Mouse (Mus musculus): ENCODE data around the gene Ano1. TPM values are rescaled to one million over a fixed set of nuclear protein-coding genes. Genes with fewer than 3 reads are reported as not detected.

Gene Ano1
- polyA plus RNA-seq, 1 experiment from 2014 or later: 7.2 TPM

GRCm38 (mm10) chr7:144626042-144626441, 125.7 kb downstream of the Ano1 start:
- H3K4me3 ChIP-seq: no peak overlapping the region
- H3K9me3 ChIP-seq: no peaks in the 10 kb centered on the region
- no peak for ATAC-seq (ENCODE audit: low FRiP score, low read depth)
- H3K4me1 ChIP-seq (replicated peaks): peaks cover 29% of the 10 kb centered on the region
- 70% methylated on average over 2 of the region's 2 CpGs for WGBS
- no peaks in the 10 kb centered on the region for H3K36me3 ChIP-seq
- no peak overlapping the region for H3K4me2 ChIP-seq
- no peaks in the 10 kb centered on the region for H3K27me3 ChIP-seq
- no peak overlapping the region for H3K27ac ChIP-seq (replicated peaks)
- no peak overlapping the region for H3K9ac ChIP-seq

- H3K36me3 ChIP-seq: no peaks in the 10 kb centered on the region
- no peak overlapping the region for H3K9ac ChIP-seq
- ATAC-seq (ENCODE audit: low FRiP score, low read depth): peak; percentile 45; the same call in 1 of the 2 replicates
- H3K27me3 ChIP-seq: no peaks in the 10 kb centered on the region
- WGBS: 60% methylated on average over 22 of the region's 22 CpGs
- H3K27ac ChIP-seq (replicated peaks): no peak overlapping the region
- H3K4me1 ChIP-seq (replicated peaks): peaks cover 8% of the 10 kb centered on the region
- H3K4me2 ChIP-seq: no peak overlapping the region
- no peak overlapping the region for H3K4me3 ChIP-seq
- H3K9me3 ChIP-seq: no peaks in the 10 kb centered on the region
These were observed 130.8 kb downstream of the Ano1 start for GRCm38 (mm10) chr7:144620721-144621681.

- Histone ChIP-seq H3K4me1 (replicated peaks) (peaks cover 8% of the 10 kb centered on the region), H3K4me3 (no peak overlapping the region), H3K27ac (replicated peaks) (no peak overlapping the region), H3K4me2 (no peak overlapping the region), H3K27me3 (no peaks in the 10 kb centered on the region), H3K36me3 (no peaks in the 10 kb centered on the region), H3K9ac (no peak overlapping the region), H3K9me3 (no peaks in the 10 kb centered on the region)
- no peak for ATAC-seq (ENCODE audit: low FRiP score, low read depth)
These were observed 131.5 kb downstream of the Ano1 start for GRCm38 (mm10) chr7:144620315-144620714.

- Histone ChIP-seq H3K27ac (replicated peaks) (no peak overlapping the region), H3K4me2 (no peak overlapping the region), H3K9me3 (no peaks in the 10 kb centered on the region), H3K4me3 (no peak overlapping the region), H3K4me1 (replicated peaks) (no peaks in the 10 kb centered on the region), H3K9ac (no peak overlapping the region), H3K27me3 (no peaks in the 10 kb centered on the region), H3K36me3 (no peaks in the 10 kb centered on the region)
- WGBS: 74% methylated on average over 6 of the region's 6 CpGs
- no peak for ATAC-seq (ENCODE audit: low FRiP score, low read depth)
These were observed 136.4 kb downstream of the Ano1 start for GRCm38 (mm10) chr7:144615343-144615742.

GRCm38 (mm10) chr7:144612829-144613228, 138.9 kb downstream of the Ano1 start:
- Histone ChIP-seq H3K4me2 (no peak overlapping the region), H3K27ac (replicated peaks) (no peak overlapping the region), H3K9ac (no peak overlapping the region), H3K4me3 (no peak overlapping the region), H3K36me3 (no peaks in the 10 kb centered on the region), H3K4me1 (replicated peaks) (no peaks in the 10 kb centered on the region), H3K9me3 (no peaks in the 10 kb centered on the region), H3K27me3 (no peaks in the 10 kb centered on the region)
- ATAC-seq (ENCODE audit: low FRiP score, low read depth): peak; percentile 48; the same call in 1 of the 2 replicates
- 81% methylated on average over 4 of the region's 4 CpGs for WGBS

- H3K4me1 ChIP-seq (replicated peaks): no peaks in the 10 kb centered on the region
- no peaks in the 10 kb centered on the region for H3K36me3 ChIP-seq
- H3K9ac ChIP-seq: no peak overlapping the region
- H3K27me3 ChIP-seq: no peaks in the 10 kb centered on the region
- no peaks in the 10 kb centered on the region for H3K9me3 ChIP-seq
- H3K27ac ChIP-seq (replicated peaks): no peak overlapping the region
- ATAC-seq (ENCODE audit: low FRiP score, low read depth): no peak
- H3K4me2 ChIP-seq: no peak overlapping the region
- H3K4me3 ChIP-seq: no peak overlapping the region
- 71% methylated on average over 4 of the region's 4 CpGs for WGBS
These were observed 139.4 kb downstream of the Ano1 start for GRCm38 (mm10) chr7:144612351-144612750.

GRCm38 (mm10) chr7:144611595-144611994, 140.2 kb downstream of the Ano1 start:
- H3K4me1 ChIP-seq (replicated peaks): no peaks in the 10 kb centered on the region
- no peaks in the 10 kb centered on the region for H3K36me3 ChIP-seq
- no peak for ATAC-seq (ENCODE audit: low FRiP score, low read depth)
- no peak overlapping the region for H3K27ac ChIP-seq (replicated peaks)
- H3K9me3 ChIP-seq: no peaks in the 10 kb centered on the region
- no peak overlapping the region for H3K4me2 ChIP-seq
- no peak overlapping the region for H3K9ac ChIP-seq
- no peak overlapping the region for H3K4me3 ChIP-seq
- no peaks in the 10 kb centered on the region for H3K27me3 ChIP-seq
- 94% methylated on average over 16 of the region's 16 CpGs for WGBS

- Histone ChIP-seq H3K4me3 (no peak overlapping the region), H3K27ac (replicated peaks) (no peak overlapping the region), H3K36me3 (no peaks in the 10 kb centered on the region), H3K4me1 (replicated peaks) (no peaks in the 10 kb centered on the region), H3K9ac (no peak overlapping the region), H3K9me3 (no peaks in the 10 kb centered on the region), H3K27me3 (no peaks in the 10 kb centered on the region), H3K4me2 (no peak overlapping the region)
- WGBS: 91% methylated on average over 7 of the region's 7 CpGs
- no peak for ATAC-seq (ENCODE audit: low FRiP score, low read depth)
These were observed 142.2 kb downstream of the Ano1 start for GRCm38 (mm10) chr7:144609568-144609967.

- ATAC-seq (ENCODE audit: low FRiP score, low read depth): no peak
These were observed 143.9 kb downstream of the Ano1 start for GRCm38 (mm10) chr7:144607862-144608261.

GRCm38 (mm10) chr7:144604735-144605134, 147.0 kb downstream of the Ano1 start:
- no peak overlapping the region for H3K4me3 ChIP-seq
- no peaks in the 10 kb centered on the region for H3K4me1 ChIP-seq (replicated peaks)
- no peak overlapping the region for H3K4me2 ChIP-seq
- H3K36me3 ChIP-seq: no peaks in the 10 kb centered on the region
- no peaks in the 10 kb centered on the region for H3K27me3 ChIP-seq
- WGBS: 66% methylated on average over 4 of the region's 4 CpGs
- H3K9me3 ChIP-seq: no peaks in the 10 kb centered on the region
- H3K9ac ChIP-seq: no peak overlapping the region
- ATAC-seq (ENCODE audit: low FRiP score, low read depth): no peak
- no peak overlapping the region for H3K27ac ChIP-seq (replicated peaks)

More at GRCm38 (mm10) chr7:144607862-144608261, 143.9 kb downstream of the Ano1 start:
- H3K4me3 ChIP-seq: no peak overlapping the region
- no peaks in the 10 kb centered on the region for H3K36me3 ChIP-seq
- H3K27ac ChIP-seq (replicated peaks): no peak overlapping the region
- no peak overlapping the region for H3K4me2 ChIP-seq
- no peaks in the 10 kb centered on the region for H3K4me1 ChIP-seq (replicated peaks)
- no peaks in the 10 kb centered on the region for H3K9me3 ChIP-seq
- 91% methylated on average over 15 of the region's 15 CpGs for WGBS
- H3K27me3 ChIP-seq: no peaks in the 10 kb centered on the region
- H3K9ac ChIP-seq: no peak overlapping the region

- H3K4me1 ChIP-seq (replicated peaks): no peaks in the 10 kb centered on the region
- no peaks in the 10 kb centered on the region for H3K9me3 ChIP-seq
- H3K4me3 ChIP-seq: no peak overlapping the region
- H3K27ac ChIP-seq (replicated peaks): no peak overlapping the region
- no peaks in the 10 kb centered on the region for H3K27me3 ChIP-seq
- no peak overlapping the region for H3K9ac ChIP-seq
- H3K4me2 ChIP-seq: no peak overlapping the region
- no peak for ATAC-seq (ENCODE audit: low FRiP score, low read depth)
- H3K36me3 ChIP-seq: no peaks in the 10 kb centered on the region
- 100% methylated on average over 2 of the region's 2 CpGs for WGBS
These were observed 147.5 kb downstream of the Ano1 start for GRCm38 (mm10) chr7:144604291-144604690.

- Histone ChIP-seq H3K36me3 (no peaks in the 10 kb centered on the region), H3K27ac (replicated peaks) (no peak overlapping the region), H3K4me2 (no peak overlapping the region), H3K9ac (no peak overlapping the region), H3K27me3 (no peaks in the 10 kb centered on the region), H3K4me3 (no peak overlapping the region), H3K4me1 (replicated peaks) (no peaks in the 10 kb centered on the region), H3K9me3 (no peaks in the 10 kb centered on the region)
- ATAC-seq (ENCODE audit: low FRiP score, low read depth): peak; percentile 48; the same call in 1 of the 2 replicates
- 20% methylated on average over 6 of the region's 6 CpGs for WGBS
These were observed 151.4 kb downstream of the Ano1 start for GRCm38 (mm10) chr7:144600333-144600900.
